Mouse (Mus musculus): ENCODE measurements at regions not wholly inside any gene's neighbourhood (a gene's known extent, or its start where the extent isn't known, plus 50 kb on each side); places are given as distances from the start of the nearest gene placed in this dataset.

GRCm38 (mm10) chr13:75503394-75503793, 203.2 kb upstream of the Ell2 start:
- Histone ChIP-seq H3K4me3 (no peak overlapping the region), H3K9ac (no peak overlapping the region), H3K27me3 (replicated peaks) (no peaks in the 10 kb centered on the region), H3K4me2 (no peak overlapping the region), H3K4me1 (no peaks in the 10 kb centered on the region), H3K36me3 (no peaks in the 10 kb centered on the region), H3K27ac (no peak overlapping the region), H3K9me3 (replicated peaks) (no peaks in the 10 kb centered on the region)
- no peak for ATAC-seq

GRCm38 (mm10) chr13:75514315-75515020, 192.1 kb upstream of the Ell2 start:
- Histone ChIP-seq H3K9ac (no peak overlapping the region), H3K9me3 (replicated peaks) (no peaks in the 10 kb centered on the region), H3K27ac (no peak overlapping the region), H3K4me1 (no peaks in the 10 kb centered on the region), H3K4me3 (no peak overlapping the region), H3K4me2 (no peak overlapping the region), H3K27me3 (replicated peaks) (no peaks in the 10 kb centered on the region), H3K36me3 (no peaks in the 10 kb centered on the region)
- 43% methylated on average over 1 of the region's 1 CpGs for WGBS (ENCODE audit: insufficient replicate concordance)
- ATAC-seq: no peak

- ATAC-seq: 0 out of 2 replicates have a peak, but pooled peaks have one; percentile 18
These were observed 183.0 kb upstream of the Ell2 start for GRCm38 (mm10) chr13:75523293-75524278.

GRCm38 (mm10) chr13:75524481-75524880, 182.1 kb upstream of the Ell2 start:
- Histone ChIP-seq H3K27ac (no peak overlapping the region), H3K9ac (no peak overlapping the region), H3K27me3 (replicated peaks) (no peaks in the 10 kb centered on the region), H3K9me3 (replicated peaks) (no peaks in the 10 kb centered on the region), H3K4me3 (no peak overlapping the region), H3K4me1 (no peaks in the 10 kb centered on the region), H3K36me3 (no peaks in the 10 kb centered on the region), H3K4me2 (no peak overlapping the region)
- ATAC-seq: no peak
- 71% methylated on average over 4 of the region's 4 CpGs for WGBS (ENCODE audit: insufficient replicate concordance)

More at GRCm38 (mm10) chr13:75523293-75524278, 183.0 kb upstream of the Ell2 start:
- no peaks in the 10 kb centered on the region for H3K27me3 ChIP-seq (replicated peaks)
- H3K9ac ChIP-seq: no peak overlapping the region
- H3K36me3 ChIP-seq: no peaks in the 10 kb centered on the region
- H3K27ac ChIP-seq: no peak overlapping the region
- no peak overlapping the region for H3K4me2 ChIP-seq
- no peaks in the 10 kb centered on the region for H3K9me3 ChIP-seq (replicated peaks)
- H3K4me1 ChIP-seq: no peaks in the 10 kb centered on the region
- WGBS (ENCODE audit: insufficient replicate concordance): 67% methylated on average over 4 of the region's 4 CpGs
- no peak overlapping the region for H3K4me3 ChIP-seq

- H3K4me2 ChIP-seq: no peak overlapping the region
- 69% methylated on average over 1 of the region's 1 CpGs for WGBS (ENCODE audit: insufficient replicate concordance)
- no peak overlapping the region for H3K4me3 ChIP-seq
- H3K36me3 ChIP-seq: no peaks in the 10 kb centered on the region
- no peaks in the 10 kb centered on the region for H3K27me3 ChIP-seq (replicated peaks)
- H3K27ac ChIP-seq: no peak overlapping the region
- no peak overlapping the region for H3K9ac ChIP-seq
- no peak for ATAC-seq
- H3K4me1 ChIP-seq: no peaks in the 10 kb centered on the region
- no peaks in the 10 kb centered on the region for H3K9me3 ChIP-seq (replicated peaks)
These were observed 175.0 kb upstream of the Ell2 start for GRCm38 (mm10) chr13:75531566-75531965.

- H3K36me3 ChIP-seq: no peaks in the 10 kb centered on the region
- H3K27ac ChIP-seq: no peak overlapping the region
- no peaks in the 10 kb centered on the region for H3K9me3 ChIP-seq (replicated peaks)
- no peak overlapping the region for H3K4me2 ChIP-seq
- H3K4me1 ChIP-seq: no peaks in the 10 kb centered on the region
- no peaks in the 10 kb centered on the region for H3K27me3 ChIP-seq (replicated peaks)
- WGBS (ENCODE audit: insufficient replicate concordance): 76% methylated on average over 2 of the region's 2 CpGs
- H3K9ac ChIP-seq: no peak overlapping the region
- no peak overlapping the region for H3K4me3 ChIP-seq
- ATAC-seq: no peak
These were observed 165.1 kb upstream of the Ell2 start for GRCm38 (mm10) chr13:75541446-75541845.

GRCm38 (mm10) chr13:75542253-75542945, 164.2 kb upstream of the Ell2 start:
- Histone ChIP-seq H3K36me3 (no peaks in the 10 kb centered on the region), H3K4me2 (no peak overlapping the region), H3K27me3 (replicated peaks) (no peaks in the 10 kb centered on the region), H3K4me3 (no peak overlapping the region), H3K4me1 (no peaks in the 10 kb centered on the region), H3K27ac (no peak overlapping the region), H3K9me3 (replicated peaks) (no peaks in the 10 kb centered on the region), H3K9ac (no peak overlapping the region)
- 58% methylated on average over 2 of the region's 2 CpGs for whole genome bisulfite sequencing (ENCODE audit: insufficient replicate concordance)
- ATAC-seq: no peak

- Histone ChIP-seq H3K4me2 (no peak overlapping the region), H3K9me3 (replicated peaks) (no peaks in the 10 kb centered on the region), H3K36me3 (no peaks in the 10 kb centered on the region), H3K9ac (no peak overlapping the region), H3K4me3 (no peak overlapping the region), H3K27me3 (replicated peaks) (no peaks in the 10 kb centered on the region), H3K4me1 (no peaks in the 10 kb centered on the region), H3K27ac (no peak overlapping the region)
- ATAC-seq: no peak
These were observed 163.6 kb upstream of the Ell2 start for GRCm38 (mm10) chr13:75542946-75543327.

GRCm38 (mm10) chr13:75543595-75543994, 163.0 kb upstream of the Ell2 start:
- no peak overlapping the region for H3K4me3 ChIP-seq
- H3K4me1 ChIP-seq: no peaks in the 10 kb centered on the region
- H3K36me3 ChIP-seq: no peaks in the 10 kb centered on the region
- H3K9me3 ChIP-seq (replicated peaks): no peaks in the 10 kb centered on the region
- no peak overlapping the region for H3K4me2 ChIP-seq
- H3K27ac ChIP-seq: no peak overlapping the region
- no peak overlapping the region for H3K9ac ChIP-seq
- 61% methylated on average over 3 of the region's 3 CpGs for WGBS (ENCODE audit: insufficient replicate concordance)
- no peaks in the 10 kb centered on the region for H3K27me3 ChIP-seq (replicated peaks)
- no peak for ATAC-seq

- no peak overlapping the region for H3K9ac ChIP-seq
- no peaks in the 10 kb centered on the region for H3K36me3 ChIP-seq
- ATAC-seq: no peak
- H3K4me3 ChIP-seq: no peak overlapping the region
- no peaks in the 10 kb centered on the region for H3K27me3 ChIP-seq (replicated peaks)
- H3K4me1 ChIP-seq: no peaks in the 10 kb centered on the region
- no peak overlapping the region for H3K27ac ChIP-seq
- H3K9me3 ChIP-seq (replicated peaks): no peaks in the 10 kb centered on the region
- no peak overlapping the region for H3K4me2 ChIP-seq
These were observed 161.8 kb upstream of the Ell2 start for GRCm38 (mm10) chr13:75544728-75545127.

GRCm38 (mm10) chr13:75547791-75548190, 158.8 kb upstream of the Ell2 start:
- no peaks in the 10 kb centered on the region for H3K36me3 ChIP-seq
- no peaks in the 10 kb centered on the region for H3K27me3 ChIP-seq (replicated peaks)
- no peak overlapping the region for H3K4me3 ChIP-seq
- H3K4me2 ChIP-seq: no peak overlapping the region
- no peaks in the 10 kb centered on the region for H3K4me1 ChIP-seq
- no peaks in the 10 kb centered on the region for H3K9me3 ChIP-seq (replicated peaks)
- H3K9ac ChIP-seq: no peak overlapping the region
- 41% methylated on average over 3 of the region's 3 CpGs for WGBS (ENCODE audit: insufficient replicate concordance)
- no peak for ATAC-seq
- no peak overlapping the region for H3K27ac ChIP-seq

- H3K27ac ChIP-seq: no peak overlapping the region
- no peaks in the 10 kb centered on the region for H3K9me3 ChIP-seq (replicated peaks)
These were observed 127.6 kb upstream of the Ell2 start for GRCm38 (mm10) chr13:75578971-75579370.

More at GRCm38 (mm10) chr13:75578971-75579370, 127.6 kb upstream of the Ell2 start:
- no peak overlapping the region for H3K9ac ChIP-seq
- H3K27me3 ChIP-seq (replicated peaks): no peaks in the 10 kb centered on the region
- no peaks in the 10 kb centered on the region for H3K4me1 ChIP-seq
- H3K36me3 ChIP-seq: no peaks in the 10 kb centered on the region
- H3K4me2 ChIP-seq: no peak overlapping the region
- no peak for ATAC-seq
- H3K4me3 ChIP-seq: no peak overlapping the region
- 50% methylated on average over 1 of the region's 1 CpGs for whole genome bisulfite sequencing (ENCODE audit: insufficient replicate concordance)
